9 mouse cellular contexts compared by ENCODE assay signal in genomic region chr12:4107383-4107782, GRCm38 (mm10). TPM values are rescaled to one million over a fixed set of nuclear protein-coding genes. Genes with fewer than 3 reads are reported as not detected.
DNase-seq lines count a peak whose midpoint lies in the region; ATAC-seq lines count a peak whose summit lies in the region.
"Had no signal": no experiment of that assay in that cellular context is flagged by ENCODE, and none has a peak within 500 bp of the region (broad histone marks: within the 10 kb centered on the region; RNA-seq: fewer than 3 reads in every experiment).

No protein-coding gene starts in this region.

- H3K4me2 ChIP-seq in hindbrain, embryonic 12.5 days (replicated peaks) = no peak overlapping the region

- ATAC-seq in hindbrain, embryonic 12.5 days (ENCODE audit: low FRiP score) = no peak

- H3K27me3 ChIP-seq in hindbrain, embryonic 10.5 days (ENCODE audit: insufficient read depth, poor library complexity, severe bottlenecking) = no peaks in the 10 kb centered on the region
- H3K27me3 ChIP-seq in hindbrain, embryonic 12.5 days = no peaks in the 10 kb centered on the region

- DNase-seq in hindbrain, embryonic 10.5 days (ENCODE audit: low spot score) = peak; percentile 71
- peak; percentile 92 to 94 for DNase-seq in cerebellum, postnatal 10 days
- DNase-seq in frontal cortex, postnatal 14 days (ENCODE audit: low spot score in 2 of 2) = peak; percentile 45 to 71
- DNase-seq in kidney, adult 11 months = peak; percentile 11
- DNase-seq in left cerebral cortex, postnatal 36 days (ENCODE audit: low spot score in 2 of 2) = peak; percentile 58 to 68
- peak; percentile 61 for DNase-seq in naive thymus-derived CD4-positive, alpha-beta T cell, adult 2 months (ENCODE audit: low read depth)
- DNase-seq in spleen, postnatal 36 days (ENCODE audit: low spot score in 2 of 2) = peak; percentile 28 to 42

- peaks cover 81% of the 10 kb centered on the region for H3K36me3 ChIP-seq in hindbrain, embryonic 10.5 days
- H3K36me3 ChIP-seq in hindbrain, embryonic 12.5 days = peaks cover 59% of the 10 kb centered on the region

- no peak overlapping the region for H3K27ac ChIP-seq in hindbrain, embryonic 10.5 days
- no peak overlapping the region for H3K27ac ChIP-seq in hindbrain, embryonic 12.5 days

- H3K9ac ChIP-seq in hindbrain, embryonic 12.5 days = no peak overlapping the region

- no peaks in the 10 kb centered on the region for H3K4me1 ChIP-seq in hindbrain, embryonic 10.5 days (replicated peaks)
- no peaks in the 10 kb centered on the region for H3K4me1 ChIP-seq in hindbrain, embryonic 12.5 days

- intact Hi-C loops in left cerebral cortex, postnatal 36 days (cut with DNase I) = loop anchor here (5.0 kb wide), 2 partner anchors 100 to 440 kb away; no protein-coding TSS in a partner anchor

- no peaks in the 10 kb centered on the region for H3K9me3 ChIP-seq in hindbrain, embryonic 10.5 days
- H3K9me3 ChIP-seq in hindbrain, embryonic 12.5 days (replicated peaks) = no peaks in the 10 kb centered on the region

- H3K4me3 ChIP-seq in hindbrain, embryonic 10.5 days = no peak overlapping the region
- H3K4me3 ChIP-seq in hindbrain, embryonic 12.5 days = no peak overlapping the region
- H3K4me3 ChIP-seq: myocyte had no signal

- 77% methylated on average over 4 of the region's 4 CpGs for WGBS in hindbrain, embryonic 10.5 days
- 78% methylated on average over 4 of the region's 4 CpGs for whole genome bisulfite sequencing in hindbrain, embryonic 12.5 days

RNA-seq across cellular contexts. Expression of gene Dnajc27, which starts 25.0 kb away (rescaled TPM):
- 10.5 and 10.8 TPM in 2 replicates for polyA plus RNA-seq in hindbrain, embryonic 10.5 days (2016; fragmentation: Nextera tagmentation; extraction: Ambion mirVana)
- 13.9 and 14.0 TPM in 2 replicates for polyA plus RNA-seq in hindbrain, embryonic 12.5 days (2016; fragmentation: Nextera tagmentation; extraction: Ambion mirVana)
- 100 to 1,000 TPM in 1 of 2 experiments, 10 to 100 TPM in 1; 93.0 to 100 TPM for total RNA-seq in left cerebral cortex, postnatal 36 days (2021)

RNA-seq across cellular contexts. Expression of gene Adcy3, which starts 25.5 kb away (rescaled TPM):
- polyA plus RNA-seq in hindbrain, embryonic 10.5 days (2016; fragmentation: Nextera tagmentation; extraction: Ambion mirVana) = 4.8 and 4.9 TPM in 2 replicates
- 10.2 and 11.0 TPM in 2 replicates for polyA plus RNA-seq in hindbrain, embryonic 12.5 days (2016; fragmentation: Nextera tagmentation; extraction: Ambion mirVana)
- total RNA-seq in left cerebral cortex, postnatal 36 days (2021) = 10 to 100 TPM; 48.4 to 53.4 TPM

Comparison
In these comparisons a context has a peak if more than half of its experiments do, and no peak if none do; other contexts are left out.
1. DNase-seq: peak in every context shown above with its lines; median percentile 93 in cerebellum, postnatal 10 days; 71 in hindbrain, embryonic 10.5 days; 63 in left cerebral cortex, postnatal 36 days; 61 in naive thymus-derived CD4-positive, alpha-beta T cell, adult 2 months; 58 in frontal cortex, postnatal 14 days; 35 in spleen, postnatal 36 days; 11 in kidney, adult 11 months.